Mouse (Mus musculus) urinary bladder, postnatal 10 days (tissue): ENCODE data around the gene Gabrp.

Experiments used
- DNase-seq: peaks from one replicate; pipeline ENCODE4 v3.0.0; 2022; ENCODE audit warnings: low spot score

Gene Gabrp

GRCm38 (mm10) chr11:33578859-33579258 lies at the start of gene Gabrp:
Gene Gabrp (minus strand): TSS chr11:33578959.
- no peak for DNase-seq

- no peak for DNase-seq
Observed at GRCm38 (mm10) chr11:33627136-33627742, 48.5 kb upstream of the Gabrp start.

- DNase-seq = no peak
Observed at GRCm38 (mm10) chr11:33614218-33614617, 35.5 kb upstream of the Gabrp start.

DNA sequence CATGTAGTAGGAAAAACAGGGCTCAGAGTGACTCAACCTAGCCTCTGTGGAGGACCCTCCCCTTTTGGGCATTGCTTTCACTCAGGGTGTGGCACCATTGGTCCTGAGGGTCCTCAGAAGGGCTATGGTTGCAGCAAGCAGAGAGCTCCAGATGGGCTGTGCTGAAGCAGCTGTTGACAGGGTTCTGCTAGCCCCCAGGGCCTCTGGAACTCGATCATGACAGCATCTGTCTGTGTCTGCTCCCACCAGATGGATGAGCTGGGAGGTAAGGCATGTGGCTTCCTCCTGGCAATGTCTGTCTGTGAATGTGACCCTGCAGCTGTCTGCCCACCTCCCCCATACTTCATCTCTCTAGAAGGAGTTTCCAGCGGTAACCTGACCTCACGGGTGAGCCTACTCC lies 29.0 kb upstream of the Gabrp start:
- DNase-seq = no peak

DNA sequence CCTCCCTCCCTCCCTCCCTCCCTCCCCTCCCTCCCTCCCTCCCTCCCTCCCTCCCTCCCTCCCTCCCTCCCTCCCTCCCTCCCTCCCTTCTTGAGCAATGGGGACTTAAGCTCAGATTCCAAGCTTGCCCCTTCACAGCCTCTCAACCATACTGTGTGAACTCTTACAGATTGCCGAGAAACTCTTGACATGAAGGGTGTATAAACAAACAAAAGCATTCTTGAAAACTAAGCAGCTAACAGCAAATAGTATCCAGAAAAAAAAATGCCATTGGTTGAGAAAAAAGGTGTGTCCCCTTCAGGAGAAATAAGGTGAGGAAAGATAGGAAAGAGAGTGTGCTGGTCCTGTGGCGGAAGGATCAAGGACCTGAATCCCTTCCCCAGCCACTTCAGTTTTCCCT lies 24.4 kb upstream of the Gabrp start:
- no peak for DNase-seq

DNA sequence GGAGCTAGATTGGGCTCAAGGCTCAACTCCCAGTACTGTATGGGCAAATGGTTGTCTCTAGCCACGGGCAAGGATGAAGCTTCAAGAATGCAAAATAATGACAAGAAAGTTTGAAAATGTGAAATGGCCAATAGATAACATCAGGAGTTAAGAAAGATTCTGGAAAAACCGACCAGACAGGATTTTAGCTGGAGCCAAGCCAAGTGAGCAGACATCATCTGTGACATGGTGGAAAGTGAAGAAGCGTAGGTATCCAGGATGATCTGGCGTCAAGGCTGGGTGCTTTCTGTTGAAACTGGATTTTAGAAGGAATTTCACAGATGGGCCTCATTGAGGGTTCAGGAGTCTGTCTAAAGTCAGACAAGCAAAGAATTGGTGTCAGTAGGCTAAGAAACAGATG lies 20.2 kb upstream of the Gabrp start, which contains the start of gene D130052B06Rik:
Gene D130052B06Rik, plus strand, starts transcription at position 317 of the 400 bp plus-strand sequence.
- DNase-seq = no peak

DNA sequence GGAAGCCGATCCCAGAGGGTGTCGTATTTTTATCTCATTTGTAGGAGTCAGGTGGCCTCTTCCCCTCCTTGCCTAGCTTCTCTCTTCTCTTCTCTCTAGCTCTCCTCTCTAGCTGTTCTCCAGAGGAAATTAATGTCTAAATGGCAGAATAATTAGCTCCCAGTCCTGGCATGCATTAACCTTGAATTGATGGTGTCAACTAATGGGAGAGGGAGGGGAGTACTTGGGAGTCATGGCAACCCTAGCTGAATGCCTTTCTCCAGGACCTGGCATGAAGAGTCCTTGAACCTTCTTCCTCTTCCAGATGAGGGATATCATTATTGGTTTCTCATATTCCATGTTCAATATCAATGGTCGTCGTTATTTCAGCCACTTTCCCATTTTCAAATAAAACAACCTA lies 17.9 kb upstream of the Gabrp start:
- DNase-seq = no peak

GRCm38 (mm10) chr11:33592826-33593225 lies 14.1 kb upstream of the Gabrp start:
- no peak for DNase-seq

- no peak for DNase-seq
Observed at GRCm38 (mm10) chr11:33590771-33591170, 12.0 kb upstream of the Gabrp start.

GRCm38 (mm10) chr11:33586614-33587013 lies 7.9 kb upstream of the Gabrp start:
- no peak for DNase-seq

GRCm38 (mm10) chr11:33579621-33580020 lies 862 bp upstream of the Gabrp start:
- DNase-seq = no peak

DNA sequence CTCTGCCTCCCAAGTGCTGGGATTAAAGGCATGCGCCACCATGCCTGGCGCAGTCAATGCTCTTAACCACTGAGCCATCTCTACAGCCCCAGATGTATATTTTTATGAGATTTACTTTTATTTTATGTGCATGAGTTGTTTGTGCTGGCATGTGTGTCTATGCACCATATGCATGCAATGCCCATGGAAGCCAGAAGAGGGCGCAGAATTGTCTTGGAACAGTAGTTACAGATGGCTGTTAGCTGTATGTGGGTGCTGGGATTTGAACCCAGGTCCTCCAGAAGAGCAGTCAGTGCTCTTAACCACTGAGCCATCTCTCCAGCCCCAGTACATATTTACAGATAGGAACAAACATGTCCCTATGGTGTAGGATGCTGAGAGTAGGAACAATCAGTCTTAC lies 3.8 kb downstream of the Gabrp start:
- no peak for DNase-seq

DNA sequence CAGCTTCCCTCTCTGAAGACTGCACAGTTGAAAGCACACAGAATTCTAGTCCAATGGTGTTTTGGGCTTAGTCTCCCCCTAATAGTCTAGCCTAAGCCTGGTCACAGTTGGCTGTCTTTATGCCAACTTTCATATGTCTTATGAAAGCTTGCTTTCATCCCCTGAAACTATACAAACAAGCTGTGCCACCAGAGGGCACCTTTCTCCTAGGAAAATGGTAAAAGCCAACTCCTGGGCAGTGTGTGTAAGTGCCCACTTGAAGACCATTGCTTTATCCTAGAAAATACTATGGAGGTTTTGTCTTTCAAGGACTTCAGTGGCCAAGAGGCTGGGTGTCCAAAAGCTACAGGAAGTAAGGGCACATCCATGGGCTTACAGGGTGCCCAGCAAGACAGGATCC lies 8.3 kb downstream of the Gabrp start:
- DNase-seq = no peak

DNA sequence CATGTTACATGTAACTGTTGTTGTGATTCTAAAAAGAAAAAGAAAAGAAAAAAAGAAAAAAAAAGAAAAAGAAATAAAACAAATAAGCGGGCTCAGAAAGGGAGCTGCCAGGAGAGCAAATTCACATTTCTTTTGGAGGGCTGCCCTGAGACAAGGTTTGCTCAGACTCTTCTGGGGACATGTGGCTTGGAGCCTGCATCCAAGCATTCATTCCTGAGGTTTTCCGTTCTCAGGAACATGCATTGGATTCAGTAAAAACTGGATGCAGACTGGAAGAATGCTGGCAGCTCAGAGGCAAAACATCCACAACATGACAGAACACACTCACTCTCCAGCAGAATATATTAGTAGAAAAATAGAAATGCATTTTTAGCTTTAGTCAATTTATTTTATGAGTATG lies 14.8 kb downstream of the Gabrp start:
- DNase-seq = no peak

- no peak for DNase-seq
Observed at GRCm38 (mm10) chr11:33554123-33554522, 24.6 kb downstream of the Gabrp start.

DNA sequence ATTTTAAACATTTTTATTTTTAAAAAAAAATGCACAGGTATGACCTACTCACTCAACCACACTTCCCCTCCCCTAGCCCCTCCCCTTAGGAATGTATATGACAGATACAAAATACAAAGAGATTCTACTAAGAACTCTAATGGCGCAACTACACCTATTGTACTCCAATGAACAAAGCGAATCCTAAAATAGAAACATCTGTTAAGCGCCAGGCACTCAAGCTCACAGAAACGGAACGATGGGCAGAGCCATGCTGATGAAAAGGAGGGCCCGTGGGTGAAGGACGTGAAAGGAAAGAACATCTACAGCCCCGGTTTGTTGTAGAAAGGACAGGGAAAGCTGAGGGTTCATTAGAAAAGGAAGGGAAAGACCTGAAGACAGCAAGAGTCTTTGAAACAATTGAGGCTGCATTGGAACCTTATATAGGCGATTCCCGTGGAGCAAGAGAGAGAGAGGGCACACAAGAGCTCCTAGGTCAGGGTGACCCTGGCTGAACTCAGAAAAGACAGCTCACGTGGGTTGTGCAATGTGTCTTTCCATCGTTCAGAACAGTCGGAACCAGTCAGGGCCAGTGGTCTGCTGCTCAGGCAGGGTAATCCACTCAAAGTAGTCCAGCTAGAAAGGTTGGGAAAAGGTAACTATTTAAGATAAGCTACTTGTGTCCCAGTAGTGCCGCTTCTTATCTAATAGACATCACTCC lies 27.7 kb downstream of the Gabrp start:
- no peak for DNase-seq

DNA sequence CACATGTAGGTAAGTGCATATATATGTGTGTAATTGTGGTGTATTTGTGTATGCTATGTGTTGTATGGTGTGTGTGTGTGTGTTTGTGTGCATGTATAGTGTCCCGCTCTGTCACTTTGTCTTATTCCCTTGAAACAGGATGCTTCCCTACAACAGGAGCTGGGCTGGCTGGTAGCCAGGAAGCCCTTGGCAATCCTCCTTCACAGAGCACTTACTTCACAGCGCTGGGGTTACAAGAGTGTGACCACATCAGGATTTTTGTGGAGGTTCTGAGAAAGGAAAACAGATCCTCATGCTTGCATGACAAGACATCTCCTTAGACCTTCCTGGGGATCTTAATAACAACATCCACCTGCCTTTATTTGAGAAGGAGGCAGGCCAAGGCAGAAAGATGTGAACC lies 31.4 kb downstream of the Gabrp start:
- no peak for DNase-seq

GRCm38 (mm10) chr11:33544945-33545344 lies 33.8 kb downstream of the Gabrp start:
- no peak for DNase-seq

DNA sequence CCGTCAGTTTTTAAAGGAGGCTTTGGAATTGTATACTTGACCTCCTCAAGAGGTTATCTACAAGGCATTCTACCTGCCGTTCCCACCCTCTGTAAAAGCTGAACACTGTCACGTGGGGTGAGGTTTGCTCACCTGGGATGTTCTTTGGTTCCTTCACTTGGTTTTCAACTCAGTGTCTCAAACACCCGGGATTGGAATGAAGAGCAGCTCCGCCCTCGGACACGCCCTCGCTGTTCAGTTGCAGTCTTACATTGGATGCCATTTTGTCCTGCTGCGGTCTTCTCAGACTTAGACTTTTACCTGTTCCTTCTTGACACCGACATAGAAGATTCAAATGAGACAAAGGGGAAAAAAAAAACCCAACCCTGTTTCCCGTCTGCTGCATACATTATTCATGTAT lies 34.6 kb downstream of the Gabrp start:
- DNase-seq = no peak

DNA sequence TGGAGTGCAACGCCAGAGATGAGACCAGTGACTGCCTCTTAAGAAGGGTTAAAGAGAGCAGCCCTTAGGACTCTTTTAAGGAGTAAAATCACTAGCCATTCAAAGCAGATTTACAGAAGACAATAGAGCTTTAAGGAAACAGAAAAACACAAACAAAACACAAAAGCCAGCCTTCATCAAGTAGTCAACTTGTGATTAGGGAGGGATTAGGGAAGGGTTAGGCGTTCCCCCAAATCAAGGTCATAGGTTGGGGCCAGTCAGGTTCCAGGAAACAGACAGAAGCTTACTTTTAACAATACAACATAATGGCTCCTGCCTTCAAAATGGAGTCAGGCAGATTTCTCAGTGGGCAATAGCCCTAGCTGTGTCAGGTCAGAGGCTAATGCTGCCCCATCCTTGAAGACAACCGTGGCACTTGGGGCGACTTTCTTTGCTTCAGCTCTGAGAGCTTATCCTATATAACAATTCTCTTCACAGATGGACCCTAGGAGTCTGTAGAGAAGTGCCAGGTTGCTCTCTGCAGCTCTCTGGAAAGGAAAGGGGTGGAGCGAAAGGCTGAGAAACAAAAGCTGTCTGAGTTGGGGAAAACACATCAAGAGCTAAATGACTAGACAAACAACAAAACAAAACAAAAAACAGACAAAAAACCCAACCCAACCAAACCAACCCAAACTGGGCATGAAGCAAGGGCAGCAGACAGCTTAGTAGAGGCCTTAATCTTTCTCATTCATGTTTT lies 41.2 kb downstream of the Gabrp start:
- DNase-seq = no peak

DNA sequence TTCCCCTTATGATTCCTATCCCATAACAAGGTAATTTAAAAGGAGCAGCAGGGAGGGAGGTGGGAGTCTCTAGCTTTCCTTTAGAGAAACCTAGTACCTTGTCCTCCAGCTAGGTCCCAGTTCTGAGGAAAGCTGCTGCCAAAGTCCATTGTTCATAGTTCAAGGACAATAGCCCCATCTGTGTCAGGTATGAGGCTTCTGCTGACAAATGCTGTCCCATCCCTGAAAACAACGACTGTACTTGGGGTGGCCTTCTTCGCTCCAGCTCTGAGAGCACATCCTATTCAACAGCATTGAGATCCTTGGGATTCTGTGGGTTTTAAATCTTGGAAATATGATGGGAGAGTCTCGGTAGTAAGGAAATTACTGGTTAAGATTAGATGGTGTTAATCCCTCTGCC lies 42.1 kb downstream of the Gabrp start:
- no peak for DNase-seq

- no peak for DNase-seq
Observed at GRCm38 (mm10) chr11:33534541-33534940, 44.2 kb downstream of the Gabrp start.

DNA sequence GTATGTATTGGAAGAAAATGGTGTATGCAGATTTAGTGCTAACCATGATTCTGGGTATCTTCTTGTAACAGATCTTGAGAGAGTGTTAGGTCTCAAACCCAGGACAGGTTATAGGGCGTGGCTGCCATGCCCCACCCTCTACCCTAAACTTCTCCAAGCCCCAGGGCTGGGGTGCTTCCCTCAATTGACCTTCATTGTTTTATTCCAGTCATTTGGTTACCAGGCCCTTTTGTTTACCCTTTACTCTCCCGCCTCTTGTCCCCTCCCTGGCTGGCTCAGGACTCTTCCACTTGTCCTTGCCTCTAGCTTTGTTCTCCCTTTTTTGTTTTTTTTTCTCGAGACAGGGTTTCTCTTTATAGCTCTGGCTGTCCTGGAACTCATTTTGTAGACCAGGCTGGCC lies 45.2 kb downstream of the Gabrp start:
- no peak for DNase-seq
